In genomic region chr9:64017861-64018793, GRCm38 (mm10) we compare ENCODE assay signal across 8 mouse cellular contexts. TPM values are rescaled to one million over a fixed set of nuclear protein-coding genes. Genes with fewer than 3 reads are reported as not detected.
DNase-seq lines count a peak whose midpoint lies in the region; ATAC-seq and TF ChIP-seq lines count a peak whose summit lies in the region.

No protein-coding gene starts in this region.

- no peak for TF ChIP-seq CTCF in G1E (IDR thresholded peaks at IDR 0.05; ENCODE audit: low read depth, low read length)
- no peak for TF ChIP-seq CTCF in heart, adult 2 months (IDR thresholded peaks at IDR 0.05)
- peak; percentile 31 for TF ChIP-seq CTCF in lung, embryonic 14.5 days (IDR thresholded peaks at IDR 0.05; ENCODE audit: low read depth)

- peak; percentile 43 for DNase-seq in G1E (ENCODE audit: low spot score)
- DNase-seq in c-Kit-negative CD71-positive TER-119-positive erythroid progenitor cells, embryonic 14.5 days (ENCODE audit: low read depth, low spot score) = peak; percentile 66
- peak; percentile 70 to 71 for DNase-seq in heart, adult 2 months
- DNase-seq in kidney, adult 11 months = peak; percentile 87
- DNase-seq in lung, embryonic 14.5 days = peak; percentile 80
- peak; percentile 16 for DNase-seq in splenic B cell, adult 2 months (ENCODE audit: low read depth, low spot score)
- DNase-seq in layer of hippocampus, adult 9-10 months (ENCODE audit: low spot score) = no peak
- DNase-seq in layer of hippocampus, postnatal 36 days = no peak

- peaks cover 62% of the 10 kb centered on the region for H3K4me1 ChIP-seq in G1E (ENCODE audit: insufficient read depth, low read depth, low read length)
- peaks cover 8% of the 10 kb centered on the region for H3K4me1 ChIP-seq in heart, adult 2 months (ENCODE audit: control insufficient read depth, insufficient read depth, low read length)
- H3K4me1 ChIP-seq in lung, embryonic 14.5 days (ENCODE audit: insufficient read depth) = peaks cover 12% of the 10 kb centered on the region

- no peaks in the 10 kb centered on the region; the same call in 1 of the 2 replicates for H3K79me2 ChIP-seq in heart, adult 2 months (replicated peaks; ENCODE audit: control insufficient read depth, insufficient read depth, low read length)

- peak overlapping the region; percentile 73 for H3K27ac ChIP-seq in heart, adult 2 months
- H3K27ac ChIP-seq in lung, embryonic 14.5 days (ENCODE audit: low read depth) = peak overlapping the region; percentile 99

- H3K4me2 ChIP-seq in lung, embryonic 14.5 days = peak overlapping the region; percentile 99

- 14% methylated on average over 23 of the region's 23 CpGs for WGBS in heart, adult 2 months
- WGBS in lung, embryonic 14.5 days = under 1% methylated on average over 23 of the region's 23 CpGs

- peak; percentile 52; the same call in 1 of the 2 replicates for TF ChIP-seq POLR2A in heart, adult 2 months (IDR thresholded peaks at IDR 0.05; ENCODE audit: insufficient read depth, low read depth, low read length)

- H3K36me3 ChIP-seq in G1E (replicated peaks) = no peaks in the 10 kb centered on the region
- H3K36me3 ChIP-seq in heart, adult 2 months (ENCODE audit: control insufficient read depth, insufficient read depth, low read length) = peaks cover 3% of the 10 kb centered on the region; the same call in 1 of the 2 replicates
- H3K36me3 ChIP-seq in lung, embryonic 14.5 days (ENCODE audit: insufficient read depth) = peaks cover 31% of the 10 kb centered on the region
- H3K36me3 ChIP-seq in splenic B cell, adult 2 months (ENCODE audit: control insufficient read depth, insufficient read depth, low read length, poor library complexity, severe bottlenecking) = no peaks in the 10 kb centered on the region

- intact Hi-C loops in heart, adult 2 months (cut with DNase I) = loop anchor here (2.0 kb wide), 1 partner anchor 21 kb away; no protein-coding TSS in a partner anchor

- H3K9me3 ChIP-seq in G1E (replicated peaks) = peaks cover 14% of the 10 kb centered on the region
- no peaks in the 10 kb centered on the region for H3K9me3 ChIP-seq in lung, embryonic 14.5 days (ENCODE audit: low read depth, low read length)

- peaks cover 57% of the 10 kb centered on the region for H3K27me3 ChIP-seq in G1E (ENCODE audit: insufficient read depth, low read length)
- H3K27me3 ChIP-seq in heart, adult 2 months (ENCODE audit: control insufficient read depth, insufficient read depth, low read length) = no peaks in the 10 kb centered on the region
- H3K27me3 ChIP-seq in lung, embryonic 14.5 days (ENCODE audit: insufficient read depth, low read length) = no peaks in the 10 kb centered on the region
- peaks cover 6% of the 10 kb centered on the region; the same call in 1 of the 2 replicates for H3K27me3 ChIP-seq in splenic B cell, adult 2 months (ENCODE audit: control insufficient read depth, insufficient read depth, low read length, poor library complexity, severe bottlenecking)

- peak overlapping the region; percentile 60 for H3K9ac ChIP-seq in heart, adult 2 months (ENCODE audit: low read depth, low read length)
- peak overlapping the region; percentile 99 for H3K9ac ChIP-seq in lung, embryonic 14.5 days

- no peak for ATAC-seq in G1E (ENCODE audit: extremely low read depth, insufficient number of reproducible peaks, low FRiP score, poor library complexity, severe bottlenecking)
- ATAC-seq in lung, embryonic 14.5 days (ENCODE audit: insufficient read depth) = peak; percentile 52

- TF ChIP-seq EP300 in heart, adult 2 months (IDR thresholded peaks at IDR 0.05; ENCODE audit: insufficient read depth, low read depth, low read length) = peak; percentile 58; the same call in 1 of the 2 replicates

- H3K4me3 ChIP-seq in G1E (ENCODE audit: low read depth, low read length) = peak overlapping the region; percentile 63; the same call in 1 of the 2 replicates
- H3K4me3 ChIP-seq in heart, adult 2 months = peak overlapping the region; percentile 40
- H3K4me3 ChIP-seq in lung, embryonic 14.5 days (ENCODE audit: low read depth, low read length) = peak overlapping the region; percentile 98

RNA-seq across cellular contexts. Expression of gene Smad6, which starts 3.7 kb away (rescaled TPM):
- total RNA-seq in G1E (2014; fragmentation: Nextera tagmentation) = 0.39 and 0.98 TPM in 2 replicates
- total RNA-seq in G1E (2017) = 0.44 and 0.81 TPM in 2 replicates
- 1.6 and 2.1 TPM in 2 replicates for polyA plus RNA-seq in G1E (2012)
- total RNA-seq in heart, adult 2 months (2021) = 10 to 100 TPM; 11.0 to 15.1 TPM
- 9.6 and 14.7 TPM in 2 replicates for polyA plus RNA-seq in heart, adult 2 months (2012; rRNA removed)
- polyA plus RNA-seq in lung, embryonic 14.5 days (2014; fragmentation: Nextera tagmentation; extraction: Ambion mirVana) = 13.6 and 15.3 TPM in 2 replicates
- total RNA-seq in layer of hippocampus, postnatal 36 days (2021) = 1 to 10 TPM; 1.4 to 2.2 TPM

Comparison
In these comparisons a context has a peak if more than half of its experiments do, and no peak if none do; other contexts are left out.
1. DNase-seq: peak in G1E (single experiment), c-Kit-negative CD71-positive TER-119-positive erythroid progenitor cells, embryonic 14.5 days (single experiment), heart, adult 2 months (2 of 2), kidney, adult 11 months (single experiment), lung, embryonic 14.5 days (single experiment) and splenic B cell, adult 2 months (single experiment); none in layer of hippocampus, adult 9-10 months (single experiment) and layer of hippocampus, postnatal 36 days (0 of 2).
2. H3K4me3 ChIP-seq: peak in every context shown above with its lines; median percentile 98 in lung, embryonic 14.5 days; 63 in G1E; 40 in heart, adult 2 months.